Mouse (Mus musculus) C2C12 (cell line): ENCODE results near the gene Dcdc2a.

Experiments used
- CEBPB ChIP-seq: IDR thresholded peaks from one replicate; pipeline ENCODE4 v1.6.1; 2011; ENCODE audit warnings: low read depth, mild to moderate bottlenecking, control low read depth, moderate library complexity
- CTCF ChIP-seq: IDR thresholded peaks from one replicate; pipeline ENCODE4 v1.5.1; 2011; ENCODE audit not compliant: control insufficient read depth, insufficient read depth, insufficient read length
- MAX ChIP-seq: IDR thresholded peaks from one replicate; pipeline ENCODE4 v1.6.1; 2011; ENCODE audit warnings: mild to moderate bottlenecking, control low read depth
- USF1 ChIP-seq: IDR thresholded peaks from one replicate; pipeline ENCODE4 v1.6.1; 2011; ENCODE audit warnings: low read depth, mild to moderate bottlenecking, control low read depth, moderate library complexity

DNA sequence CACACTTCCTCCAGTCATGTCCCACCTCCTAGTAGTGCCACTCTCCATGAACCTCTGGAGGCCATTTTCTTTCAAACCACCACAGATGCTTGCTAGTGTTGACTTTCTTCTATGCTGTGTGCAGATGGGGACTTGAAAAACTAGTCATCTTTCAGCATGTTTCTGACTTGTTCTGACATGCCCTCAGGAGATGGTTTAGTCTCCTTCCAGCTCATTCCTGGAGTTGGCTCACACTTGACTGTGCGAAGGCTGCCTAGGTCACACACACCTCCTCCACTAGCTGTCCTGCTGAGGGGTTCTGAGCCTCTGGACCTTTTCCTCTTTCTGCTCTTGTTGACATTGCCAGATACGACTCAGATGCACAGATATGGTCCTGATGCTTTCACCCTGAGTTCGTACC, 106.8 kb downstream of the Dcdc2a start:
- TF ChIP-seq CTCF (no peak), USF1 (no peak), MAX (no peak), CEBPB (no peak)
